Mouse (Mus musculus) forebrain, embryonic 14.5 days (tissue): ENCODE measurements around the gene Tchp. TPM values are rescaled to one million over a fixed set of nuclear protein-coding genes. Genes with fewer than 3 reads are reported as not detected.

Experiments used
- ATAC-seq: fragments of 200-750 bp; cut with Nextera tagmentation; 2 replicates; pipeline ENCODE4 v1.8.0; 2017; ENCODE audit warnings: mild to moderate bottlenecking, moderate library complexity
- DNase-seq: peaks from one replicate; pipeline ENCODE4 v3.0.0-alpha.2; 2015; ENCODE audit warnings: low spot score
- H3K27ac ChIP-seq: fragments of 300-500 bp; sonication (generic); 2 replicates; pipeline ENCODE4 v1.5.1; 2014; ENCODE audit warnings: low read depth, mild to moderate bottlenecking, control low read depth, low read length, moderate library complexity
- H3K27me3 ChIP-seq: fragments of 300-500 bp; sonication (generic); replicated peaks from 2 replicates; pipeline ENCODE4 v1.6.1; 2014; ENCODE audit warnings: low read length, control low read depth, mixed read lengths; ENCODE audit not compliant: control insufficient read depth, insufficient read depth
- H3K36me3 ChIP-seq: fragments of 300-500 bp; sonication (generic); 2 replicates; pipeline ENCODE4 v1.6.1; 2014; ENCODE audit warnings: low read length, control low read depth; ENCODE audit not compliant: control insufficient read depth, insufficient read depth
- H3K4me1 ChIP-seq: fragments of 300-500 bp; sonication (generic); 2 replicates; pipeline ENCODE4 v1.6.1; 2014; ENCODE audit warnings: antibody characterized with exemption, low read length, control low read depth; ENCODE audit not compliant: control insufficient read depth, insufficient read depth
- H3K4me2 ChIP-seq: fragments of 300-500 bp; sonication (generic); 2 replicates; pipeline ENCODE4 v1.6.1; 2014; ENCODE audit warnings: mild to moderate bottlenecking, control low read depth, low read length
- H3K4me3 ChIP-seq: fragments of 300-500 bp; sonication (generic); 2 replicates; pipeline ENCODE4 v1.5.1; 2014; ENCODE audit warnings: low read depth, low read length, control low read depth
- H3K9ac ChIP-seq: fragments of 300-500 bp; sonication (generic); 2 replicates; pipeline ENCODE4 v1.6.1; 2014; ENCODE audit warnings: mild to moderate bottlenecking, low read length, control low read depth, moderate library complexity
- H3K9me3 ChIP-seq: fragments of 300-500 bp; sonication (generic); replicated peaks from 2 replicates; pipeline ENCODE4 v1.6.1; 2016; ENCODE audit warnings: low read length, control low read depth, mixed read lengths; ENCODE audit not compliant: control insufficient read depth
- WGBS: fragments of 180-500 bp; shearing (Covaris S2); extraction: QIAGEN DNeasy Blood & Tissue Kit; methylation state at CpG from one replicate; pipeline ENCODE4 v1.1.7; 2014; 5-methylcytosine and 5-hydroxymethylcytosine counted together
- polyA plus RNA-seq: library from polyadenylated mRNA; unstranded; fragments of >200 nt; fragmentation: Nextera tagmentation; extraction: Ambion mirVana; gene quantifications from 2 replicates; pipeline ENCODE4 v1.2.1, GENCODE M21; 2014

Tchp gene
- polyA plus RNA-seq, 1 experiment from 2014 or later = 7.1 TPM

- no peaks in the 10 kb centered on the region for H3K27me3 ChIP-seq
- 0 out of 2 replicates have a peak, but pooled peaks cover 3% of the 10 kb centered on the region for H3K4me1 ChIP-seq
- H3K27ac ChIP-seq = no peak overlapping the region
- peak overlapping the region; percentile 81 for H3K4me3 ChIP-seq
- no peaks in the 10 kb centered on the region for H3K9me3 ChIP-seq
- ATAC-seq = no peak
- peak overlapping the region; percentile 79 for H3K9ac ChIP-seq
- WGBS = 49% methylated on average over 15 of the region's 15 CpGs
- no peak for DNase-seq
- H3K4me2 ChIP-seq = peak overlapping the region; percentile 70
- peaks cover 29% of the 10 kb centered on the region for H3K36me3 ChIP-seq
These were observed 931 bp downstream of the Tchp start for GRCm38 (mm10) chr5:114708491-114708890.

GRCm38 (mm10) chr5:114709357-114709756 lies 1.8 kb downstream of the Tchp start:
- WGBS = 93% methylated on average over 21 of the region's 21 CpGs
- no peak for ATAC-seq
- H3K36me3 ChIP-seq = peaks cover 38% of the 10 kb centered on the region

GRCm38 (mm10) chr5:114714551-114714950 lies 7.0 kb downstream of the Tchp start:
- no peaks in the 10 kb centered on the region for H3K4me1 ChIP-seq
- H3K4me3 ChIP-seq = no peak overlapping the region
- H3K27me3 ChIP-seq = no peaks in the 10 kb centered on the region
- no peak overlapping the region for H3K27ac ChIP-seq
- no peak overlapping the region for H3K4me2 ChIP-seq
- peaks cover 84% of the 10 kb centered on the region for H3K36me3 ChIP-seq
- H3K9ac ChIP-seq = no peak overlapping the region
- DNase-seq (no peak), ATAC-seq (no peak)
- H3K9me3 ChIP-seq = no peaks in the 10 kb centered on the region
- WGBS = 83% methylated on average over 18 of the region's 18 CpGs

More at GRCm38 (mm10) chr5:114709357-114709756, 1.8 kb downstream of the Tchp start:
- Histone ChIP-seq H3K27me3 (no peaks in the 10 kb centered on the region), H3K27ac (no peak overlapping the region), H3K9ac (no peak overlapping the region), H3K4me1 (0 out of 2 replicates have a peak, but pooled peaks cover 3% of the 10 kb centered on the region), H3K9me3 (no peaks in the 10 kb centered on the region), H3K4me2 (no peak overlapping the region), H3K4me3 (no peak overlapping the region)
- no peak for DNase-seq

GRCm38 (mm10) chr5:114717292-114717691 lies 9.7 kb downstream of the Tchp start:
- H3K9me3 ChIP-seq = no peaks in the 10 kb centered on the region
- H3K27ac ChIP-seq = no peak overlapping the region
- ATAC-seq = no peak
- H3K4me3 ChIP-seq = no peak overlapping the region
- no peaks in the 10 kb centered on the region for H3K27me3 ChIP-seq
- DNase-seq = no peak
- 95% methylated on average over 12 of the region's 12 CpGs for WGBS
- H3K4me2 ChIP-seq = no peak overlapping the region
- H3K9ac ChIP-seq = no peak overlapping the region
- H3K36me3 ChIP-seq = peaks cover 92% of the 10 kb centered on the region
- no peaks in the 10 kb centered on the region for H3K4me1 ChIP-seq

GRCm38 (mm10) chr5:114717937-114718336 lies 10.4 kb downstream of the Tchp start:
- no peak for DNase-seq
- 92% methylated on average over 8 of the region's 8 CpGs for WGBS
- Histone ChIP-seq H3K27me3 (no peaks in the 10 kb centered on the region), H3K36me3 (peaks cover 96% of the 10 kb centered on the region), H3K4me2 (no peak overlapping the region), H3K4me1 (no peaks in the 10 kb centered on the region), H3K4me3 (no peak overlapping the region), H3K27ac (no peak overlapping the region), H3K9ac (no peak overlapping the region), H3K9me3 (no peaks in the 10 kb centered on the region)
- no peak for ATAC-seq

- no peak for DNase-seq
- Histone ChIP-seq H3K27ac (no peak overlapping the region), H3K9me3 (no peaks in the 10 kb centered on the region), H3K4me1 (no peaks in the 10 kb centered on the region), H3K36me3 (peaks cover 92% of the 10 kb centered on the region), H3K4me2 (no peak overlapping the region), H3K27me3 (no peaks in the 10 kb centered on the region), H3K4me3 (no peak overlapping the region), H3K9ac (no peak overlapping the region)
- ATAC-seq = no peak
- 89% methylated on average over 13 of the region's 13 CpGs for WGBS
These were observed 10.9 kb downstream of the Tchp start for GRCm38 (mm10) chr5:114718483-114718882.

- no peak for DNase-seq
- no peak overlapping the region for H3K9ac ChIP-seq
- H3K4me2 ChIP-seq = no peak overlapping the region
- no peaks in the 10 kb centered on the region for H3K9me3 ChIP-seq
- H3K27me3 ChIP-seq = no peaks in the 10 kb centered on the region
- H3K27ac ChIP-seq = no peak overlapping the region
- H3K36me3 ChIP-seq = peaks cover 90% of the 10 kb centered on the region
- H3K4me1 ChIP-seq = no peaks in the 10 kb centered on the region
- WGBS = 93% methylated on average over 20 of the region's 20 CpGs
- H3K4me3 ChIP-seq = no peak overlapping the region
- no peak for ATAC-seq
These were observed 11.7 kb downstream of the Tchp start for GRCm38 (mm10) chr5:114719003-114719927.

- Histone ChIP-seq H3K4me1 (no peaks in the 10 kb centered on the region), H3K27ac (no peak overlapping the region), H3K27me3 (no peaks in the 10 kb centered on the region), H3K36me3 (peaks cover 84% of the 10 kb centered on the region), H3K4me3 (no peak overlapping the region), H3K9ac (no peak overlapping the region), H3K4me2 (no peak overlapping the region), H3K9me3 (no peaks in the 10 kb centered on the region)
- 96% methylated on average over 6 of the region's 6 CpGs for WGBS
- no peak for DNase-seq
- ATAC-seq = no peak
These were observed 12.3 kb downstream of the Tchp start for GRCm38 (mm10) chr5:114719928-114720270.

GRCm38 (mm10) chr5:114720784-114721183 lies 13.2 kb downstream of the Tchp start:
- no peaks in the 10 kb centered on the region for H3K4me1 ChIP-seq
- no peak for ATAC-seq
- H3K4me2 ChIP-seq = no peak overlapping the region
- DNase-seq = no peak
- H3K4me3 ChIP-seq = no peak overlapping the region
- WGBS = 93% methylated on average over 11 of the region's 11 CpGs
- H3K36me3 ChIP-seq = peaks cover 75% of the 10 kb centered on the region
- no peaks in the 10 kb centered on the region for H3K27me3 ChIP-seq
- no peak overlapping the region for H3K27ac ChIP-seq
- H3K9ac ChIP-seq = no peak overlapping the region
- no peaks in the 10 kb centered on the region for H3K9me3 ChIP-seq
